Mouse (Mus musculus): ENCODE results near the gene Lrrc75a.

Lrrc75a gene

GRCm38 (mm10) chr11:62621586-62622283 lies 26.6 kb downstream of the Lrrc75a start:
- DNase-seq (ENCODE audit: low spot score in 2 of 2): no peak

GRCm38 (mm10) chr11:62621079-62621478 lies 27.2 kb downstream of the Lrrc75a start:
- no peak for DNase-seq (ENCODE audit: low spot score in 2 of 2)

- DNase-seq (ENCODE audit: low spot score in 2 of 2): no peak
Measured at GRCm38 (mm10) chr11:62615456-62615855, 32.9 kb downstream of the Lrrc75a start.

DNA sequence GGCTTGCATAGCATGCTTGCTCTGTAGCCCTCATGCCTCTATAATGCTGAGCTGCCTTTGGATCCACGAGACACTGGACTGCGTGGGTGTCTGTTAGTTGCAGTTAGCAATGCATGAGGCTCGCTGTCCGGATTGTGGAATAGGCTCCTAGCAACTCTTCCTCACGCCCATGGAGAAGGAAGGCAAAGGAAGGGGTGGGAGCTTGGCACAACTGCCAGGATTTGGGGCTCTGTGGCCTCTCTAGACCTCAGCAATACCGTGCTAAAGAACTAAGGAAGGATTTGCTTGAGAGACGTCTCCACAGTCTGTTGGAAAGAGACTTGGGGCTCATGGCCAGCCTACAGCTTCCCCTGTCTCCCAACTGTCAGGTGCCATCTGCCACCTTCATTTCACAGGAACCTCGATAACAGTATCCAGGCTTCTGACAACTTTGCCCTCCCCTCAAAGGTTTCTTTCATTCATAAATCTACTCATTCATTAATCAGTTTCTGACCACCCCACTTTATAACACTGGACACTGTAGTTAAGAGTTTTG lies 33.4 kb downstream of the Lrrc75a start:
- no peak for DNase-seq (ENCODE audit: low spot score in 2 of 2)

- DNase-seq (ENCODE audit: low spot score in 2 of 2): peak; percentile 79 to 93
Measured at GRCm38 (mm10) chr11:62613657-62614365, 34.5 kb downstream of the Lrrc75a start.

GRCm38 (mm10) chr11:62612604-62613003 lies 35.7 kb downstream of the Lrrc75a start:
- no peak for DNase-seq (ENCODE audit: low spot score in 2 of 2)

GRCm38 (mm10) chr11:62610304-62610703 lies 38.0 kb downstream of the Lrrc75a start:
- no peak for DNase-seq (ENCODE audit: low spot score in 2 of 2)

- DNase-seq (ENCODE audit: low spot score in 2 of 2): no peak
Measured at GRCm38 (mm10) chr11:62608826-62609675, 39.3 kb downstream of the Lrrc75a start.

GRCm38 (mm10) chr11:62607952-62608201 lies 40.4 kb downstream of the Lrrc75a start:
- no peak for DNase-seq (ENCODE audit: low spot score in 2 of 2)

GRCm38 (mm10) chr11:62607170-62607951 lies 41.0 kb downstream of the Lrrc75a start:
- no peak for DNase-seq (ENCODE audit: low spot score in 2 of 2)

- no peak for DNase-seq (ENCODE audit: low spot score in 2 of 2)
Measured at GRCm38 (mm10) chr11:62606299-62607169, 41.8 kb downstream of the Lrrc75a start.

GRCm38 (mm10) chr11:62605619-62606298 lies 42.6 kb downstream of the Lrrc75a start:
- no peak for DNase-seq (ENCODE audit: low spot score in 2 of 2)

- no peak for DNase-seq (ENCODE audit: low spot score in 2 of 2)
Measured at GRCm38 (mm10) chr11:62604886-62605618, 43.3 kb downstream of the Lrrc75a start.

GRCm38 (mm10) chr11:62604123-62604706 lies 44.1 kb downstream of the Lrrc75a start:
- DNase-seq (ENCODE audit: low spot score in 2 of 2): no peak

DNA sequence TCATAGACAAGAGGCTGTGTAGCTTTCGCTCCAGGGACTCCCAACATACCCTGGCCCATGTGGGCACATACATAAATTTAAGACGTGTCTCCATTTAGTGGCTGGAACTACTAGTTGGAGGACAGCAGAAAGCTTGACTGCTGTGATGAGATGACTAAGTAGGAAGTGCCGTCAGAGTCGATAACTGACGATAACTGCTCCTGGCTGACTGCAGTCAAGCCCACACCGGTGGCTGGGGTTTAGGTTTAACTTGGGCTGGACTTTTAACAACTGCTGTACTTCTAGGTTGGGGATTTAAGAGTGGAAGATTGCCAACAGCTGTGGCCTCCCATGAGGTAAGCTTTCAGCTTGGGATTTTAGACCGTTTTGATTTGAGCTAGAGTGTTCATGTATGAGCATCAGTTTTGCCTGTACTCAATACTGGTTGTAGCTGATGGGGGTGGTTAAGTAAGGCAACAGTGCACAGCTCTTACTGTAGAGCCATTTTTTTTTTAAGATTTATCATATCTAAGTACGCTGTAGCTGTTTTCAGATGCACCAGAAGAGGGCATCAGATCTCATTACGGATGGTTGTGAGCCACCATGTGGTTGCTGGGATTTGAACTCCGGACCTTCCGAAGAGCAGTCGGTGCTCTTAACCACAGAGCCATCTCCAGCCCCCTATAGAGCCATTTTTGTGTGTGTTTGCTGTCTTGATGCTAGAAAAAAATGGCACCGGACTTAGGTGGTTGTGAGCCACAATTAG lies 44.8 kb downstream of the Lrrc75a start:
- DNase-seq (ENCODE audit: low spot score in 2 of 2): peak; percentile 9 to 14

DNA sequence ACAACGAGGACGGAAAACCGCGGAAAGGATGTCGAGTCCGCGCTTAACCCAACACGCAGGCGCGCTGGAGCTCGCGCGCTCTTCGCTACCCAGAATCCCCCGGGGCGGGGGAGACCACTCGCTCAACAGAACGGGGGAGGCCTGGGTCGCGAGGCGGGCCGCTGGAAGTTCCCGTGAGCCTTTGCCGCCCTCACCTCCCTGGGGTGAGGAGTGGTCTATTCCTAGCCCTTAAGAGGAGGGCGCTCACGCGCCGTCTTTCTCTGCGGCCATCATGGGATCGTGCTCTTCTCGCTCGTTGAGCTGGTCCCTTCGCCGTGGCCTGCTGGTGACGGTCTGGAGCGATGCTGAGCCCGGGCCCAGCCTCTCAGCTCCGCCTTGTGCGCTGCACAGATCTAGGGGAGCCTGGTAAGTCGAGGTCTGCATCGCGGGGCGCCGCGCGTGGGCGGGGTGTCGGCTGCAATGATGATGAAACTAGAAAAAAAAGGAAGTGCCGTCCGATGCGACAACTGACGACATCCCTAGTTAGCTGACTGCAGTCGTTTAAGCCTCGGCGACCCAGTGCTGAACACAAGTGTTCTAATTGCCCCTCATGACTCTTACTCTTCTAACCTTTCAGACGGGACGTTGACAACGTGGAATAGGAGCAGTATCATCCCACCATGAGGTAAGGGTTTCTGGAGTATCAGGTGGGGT lies 45.6 kb downstream of the Lrrc75a start:
- DNase-seq (ENCODE audit: low spot score in 2 of 2): peak; percentile 97

DNA sequence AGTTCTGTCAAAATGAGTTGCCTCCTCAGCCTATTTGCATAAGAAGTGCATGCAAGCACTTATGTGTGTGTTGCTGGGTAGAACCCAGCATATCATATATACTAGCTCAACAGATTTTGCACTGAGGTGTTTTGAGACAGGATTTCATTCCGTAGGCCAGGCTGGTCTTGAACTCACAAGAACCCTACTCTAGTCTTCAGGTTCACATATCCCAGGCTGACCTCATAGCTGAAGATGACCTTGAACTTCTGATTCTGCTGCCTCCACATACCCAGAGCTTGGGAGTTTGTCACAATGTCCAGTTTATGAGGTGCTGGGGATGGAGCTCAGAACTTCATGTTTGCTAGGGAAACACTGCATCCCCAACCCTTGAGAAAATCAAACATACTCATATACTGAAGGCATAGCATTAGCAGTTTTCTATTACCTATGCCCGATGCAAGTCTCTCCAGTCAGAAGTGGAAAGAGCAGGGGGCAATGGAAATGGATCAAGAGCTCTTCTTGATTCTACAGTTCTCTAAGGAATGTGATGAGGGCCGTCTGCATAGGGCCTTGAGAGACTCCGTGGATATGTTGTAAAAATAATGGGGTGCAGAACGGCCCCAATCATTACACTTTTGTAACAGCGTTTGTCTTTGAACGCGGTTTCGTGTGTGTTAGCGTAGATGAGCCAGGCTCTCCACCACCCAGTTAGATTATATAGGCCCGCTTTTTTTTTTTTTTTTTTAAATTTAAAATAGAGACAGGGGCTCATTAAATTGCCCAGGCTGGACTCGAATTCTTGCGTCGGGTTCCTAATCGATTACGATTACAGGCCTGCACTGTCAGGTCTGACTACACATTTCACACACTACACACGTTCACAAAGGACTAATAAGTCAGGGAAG lies 46.3 kb downstream of the Lrrc75a start:
- no peak for DNase-seq (ENCODE audit: low spot score in 2 of 2)
